Mouse (Mus musculus) kidney, adult 9 months (tissue): ENCODE measurements around the gene Hist2h4.

Experiments used
- DNase-seq: peaks from one replicate; pipeline ENCODE4 v3.0.0; 2022

Hist2h4 gene

GRCm38 (mm10) chr3:96245003-96245886, 17.9 kb downstream of the Hist2h4 start, which contains the start of gene Hist2h2aa1:
Gene Hist2h2aa1, plus strand, starts transcription at chr3:96245497.
- DNase-seq, result peak; percentile 89

- peak; percentile 70 for DNase-seq
These were observed 19.1 kb downstream of the Hist2h4 start for GRCm38 (mm10) chr3:96243921-96244572.

- peak; percentile 32 for DNase-seq
These were observed 22.3 kb downstream of the Hist2h4 start for GRCm38 (mm10) chr3:96240799-96241197.

DNA sequence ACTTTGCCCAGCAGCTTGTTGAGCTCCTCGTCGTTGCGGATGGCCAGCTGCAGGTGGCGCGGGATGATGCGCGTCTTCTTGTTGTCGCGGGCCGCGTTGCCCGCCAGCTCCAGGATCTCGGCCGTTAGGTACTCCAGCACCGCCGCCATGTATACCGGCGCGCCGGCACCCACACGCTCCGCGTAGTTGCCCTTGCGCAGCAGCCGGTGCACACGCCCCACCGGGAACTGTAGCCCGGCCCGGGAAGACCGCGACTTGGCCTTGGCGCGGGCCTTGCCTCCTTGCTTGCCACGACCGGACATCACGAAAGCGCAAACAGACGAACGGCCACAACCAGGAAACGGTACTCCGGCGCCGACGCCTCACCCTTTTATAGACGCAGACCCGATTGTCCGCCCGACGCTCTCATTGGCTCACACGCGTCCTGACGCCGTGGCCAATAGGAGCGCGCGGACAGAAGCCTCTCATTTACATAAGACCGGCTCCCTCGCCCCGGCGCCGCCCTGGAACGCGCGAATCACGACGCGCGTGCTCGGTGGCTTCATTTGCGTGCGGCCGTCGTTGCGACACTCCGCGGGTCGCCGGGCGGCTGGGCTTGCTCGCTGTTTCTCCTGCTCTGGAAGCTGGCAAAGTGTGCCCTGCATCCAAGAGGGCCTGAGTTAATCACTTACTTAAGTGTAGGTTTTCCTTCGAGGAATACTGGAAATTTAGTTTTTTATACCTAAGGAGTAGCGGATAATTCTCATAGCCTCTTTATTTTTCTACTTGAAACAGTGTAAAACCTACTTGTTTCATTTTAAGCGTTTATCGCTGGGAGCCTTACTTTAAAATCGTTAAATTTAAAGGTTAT, 22.9 kb downstream of the Hist2h4 start, which contains the start of gene Hist2h2aa2:
TSS of gene Hist2h2aa2 (minus strand) at position 328 of the 850 bp plus-strand sequence.
- peak; percentile 98 for DNase-seq

DNA sequence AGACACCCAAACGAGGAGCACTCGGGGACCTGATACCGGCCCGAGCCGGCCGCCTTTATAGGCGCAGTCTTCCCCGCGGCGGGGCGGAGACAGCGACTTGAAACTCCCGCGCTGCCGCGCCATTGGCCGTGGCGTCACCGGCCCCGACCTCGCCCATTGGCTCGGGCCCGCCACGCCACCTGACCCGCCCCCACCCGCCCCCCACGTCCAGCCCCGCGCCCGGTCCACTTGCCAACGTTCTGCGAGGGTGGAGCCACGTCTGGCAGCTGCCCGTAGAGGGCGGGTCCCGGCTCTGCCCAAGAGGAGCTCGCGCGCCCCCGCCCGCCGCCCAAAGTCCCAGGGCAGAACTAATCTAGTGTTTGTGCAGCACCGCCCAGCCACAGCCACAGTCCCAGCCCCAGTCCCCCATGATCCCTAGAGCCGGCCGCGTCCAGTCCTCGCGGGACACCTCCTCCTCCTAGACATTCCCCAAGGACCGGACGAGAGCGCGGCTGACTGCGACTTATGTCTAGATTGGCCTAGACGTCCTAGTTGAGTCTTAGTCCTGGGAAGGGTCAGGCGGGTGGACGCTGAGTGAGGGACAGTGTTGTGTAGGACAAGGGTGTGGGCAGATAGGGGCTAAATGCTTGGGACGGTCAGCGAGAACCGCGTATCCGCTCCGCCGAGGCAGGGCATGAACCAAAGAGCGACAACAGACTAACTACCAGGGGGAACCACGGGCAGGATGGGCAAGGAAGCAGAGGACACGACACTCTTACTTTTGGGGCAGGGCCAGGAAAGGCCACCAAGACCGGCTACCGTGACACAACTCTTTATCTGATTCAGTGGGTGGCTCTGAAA, 23.9 kb downstream of the Hist2h4 start, which contains the start of gene Hist2h3c2:
TSS of gene Hist2h3c2 (minus strand) at position 174 of the 840 bp plus-strand sequence.
- DNase-seq, result peak; percentile 48

DNA sequence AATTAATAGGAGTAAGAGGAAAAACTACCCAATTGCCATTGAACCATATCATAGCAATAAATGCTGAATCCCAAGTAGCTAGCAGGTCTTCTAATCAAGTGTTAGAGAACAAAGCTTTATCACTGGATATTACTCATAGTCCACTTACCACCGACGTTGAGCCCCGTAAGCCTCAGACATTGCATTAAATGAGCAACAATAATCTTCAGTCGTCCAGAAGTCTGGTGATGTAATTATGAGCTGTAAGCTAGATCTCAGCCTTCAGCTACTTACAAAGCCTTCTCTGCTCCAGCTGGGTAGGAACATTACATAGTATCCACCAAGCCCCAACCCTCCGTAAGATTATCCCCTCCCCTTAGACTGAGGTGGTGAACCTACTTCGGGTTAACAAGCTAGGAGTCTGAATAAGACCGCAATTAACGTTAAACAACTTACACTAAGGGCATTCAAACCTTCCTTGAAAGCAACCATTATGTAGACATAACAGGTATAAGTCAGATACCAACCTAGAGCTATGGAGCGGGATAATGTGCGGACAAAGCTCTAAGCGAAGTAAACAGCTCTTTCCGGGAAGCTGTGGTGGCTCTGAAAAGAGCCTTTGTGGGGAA, 25.1 kb downstream of the Hist2h4 start:
- no peak for DNase-seq

DNA sequence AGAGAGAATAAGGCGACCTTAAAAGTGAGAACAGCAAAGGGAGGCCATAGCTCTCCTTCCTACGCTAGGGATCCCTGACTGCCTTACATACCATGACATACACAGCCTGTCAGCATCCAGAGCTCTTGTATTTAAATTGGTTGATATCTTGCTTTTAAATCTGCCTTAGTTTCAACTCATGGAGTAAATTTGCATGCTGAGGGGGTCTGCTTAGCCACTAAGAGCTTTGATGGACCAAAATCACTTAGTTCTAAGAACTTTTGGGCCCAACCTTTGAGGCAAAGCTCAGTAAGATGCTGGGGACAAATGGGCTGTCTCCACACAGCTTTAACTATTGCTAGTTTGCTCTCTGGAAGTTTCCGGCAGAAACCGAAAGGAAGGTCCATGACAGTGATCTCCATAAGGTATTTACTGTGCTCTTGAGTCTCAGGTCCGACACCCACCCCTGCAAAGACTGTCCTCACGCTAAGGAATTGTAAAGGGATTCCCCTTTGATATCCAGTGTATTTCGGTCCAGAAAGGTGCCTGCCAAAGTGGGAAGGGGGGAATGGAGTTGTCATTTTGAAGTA, 25.7 kb downstream of the Hist2h4 start:
- DNase-seq, result no peak

GRCm38 (mm10) chr3:96236834-96237334, 26.2 kb downstream of the Hist2h4 start:
- no peak for DNase-seq

- no peak for DNase-seq
These were observed 27.3 kb downstream of the Hist2h4 start for GRCm38 (mm10) chr3:96235836-96236235.

GRCm38 (mm10) chr3:96234914-96235313, 28.2 kb downstream of the Hist2h4 start:
- no peak for DNase-seq

GRCm38 (mm10) chr3:96231758-96232120, 31.4 kb downstream of the Hist2h4 start:
- no peak for DNase-seq

GRCm38 (mm10) chr3:96230910-96231757, 32.0 kb downstream of the Hist2h4 start:
- no peak for DNase-seq

DNA sequence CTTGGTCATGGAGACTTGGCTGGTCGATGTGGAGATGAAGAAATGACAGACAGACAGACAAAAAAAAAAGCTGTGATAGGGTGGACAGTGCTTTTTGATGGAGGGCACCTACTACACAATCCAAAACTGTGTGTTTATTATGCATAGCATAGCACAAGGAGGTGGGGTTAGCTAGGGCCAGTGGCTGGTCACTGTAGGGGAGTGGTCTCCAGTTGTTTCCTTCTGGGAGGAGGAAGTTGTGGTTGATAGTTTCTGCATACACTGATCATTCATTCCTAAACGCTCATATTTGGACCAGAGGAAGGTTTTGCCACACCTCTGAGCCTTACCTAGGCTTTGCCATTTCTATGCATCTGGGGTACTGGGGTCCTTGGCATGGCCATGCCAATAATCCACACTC, 32.7 kb downstream of the Hist2h4 start:
- no peak for DNase-seq

DNA sequence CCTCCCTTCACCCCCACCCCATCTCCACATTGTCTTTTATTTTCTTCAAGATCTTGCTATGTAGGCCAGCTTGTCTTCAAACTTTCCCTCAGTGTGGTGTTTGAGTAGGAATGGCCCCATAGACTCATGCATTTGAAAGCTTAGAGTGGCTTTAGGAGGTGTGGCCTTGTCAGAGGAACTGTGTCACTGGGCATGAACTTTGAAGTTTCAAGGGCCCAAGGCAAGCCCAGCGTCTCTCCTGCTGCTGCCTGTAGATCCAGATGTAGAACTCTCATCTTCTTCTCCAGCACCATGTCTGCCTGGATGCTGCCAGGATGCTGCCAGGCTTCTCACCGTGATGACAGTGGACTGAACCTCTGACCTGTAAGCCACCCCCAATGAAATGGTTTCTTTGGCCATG, 34.3 kb downstream of the Hist2h4 start:
- DNase-seq, result no peak

- no peak for DNase-seq
These were observed 36.1 kb downstream of the Hist2h4 start for GRCm38 (mm10) chr3:96226695-96227648.

DNA sequence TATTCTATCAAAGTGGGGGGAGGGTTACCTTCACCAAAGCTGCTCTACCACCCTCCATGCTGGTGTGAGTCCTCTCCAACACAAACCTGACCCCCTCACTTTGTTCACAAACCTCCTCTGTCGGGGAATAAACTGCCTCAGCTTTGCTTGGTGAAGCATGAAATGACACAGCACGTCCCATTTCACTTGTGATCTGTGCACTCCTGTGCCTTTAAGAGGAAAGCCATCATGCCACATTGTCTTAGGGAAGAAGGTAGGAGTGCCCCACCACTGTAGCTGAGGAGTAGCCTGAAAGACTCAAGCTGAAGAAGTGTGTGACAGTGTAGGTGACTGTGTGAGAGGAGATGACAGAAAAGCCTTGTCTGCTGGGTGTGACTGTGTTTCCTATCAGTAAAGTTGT, 37.7 kb downstream of the Hist2h4 start:
- no peak for DNase-seq

- DNase-seq, result no peak
These were observed 40.3 kb downstream of the Hist2h4 start for GRCm38 (mm10) chr3:96222774-96223173.

DNA sequence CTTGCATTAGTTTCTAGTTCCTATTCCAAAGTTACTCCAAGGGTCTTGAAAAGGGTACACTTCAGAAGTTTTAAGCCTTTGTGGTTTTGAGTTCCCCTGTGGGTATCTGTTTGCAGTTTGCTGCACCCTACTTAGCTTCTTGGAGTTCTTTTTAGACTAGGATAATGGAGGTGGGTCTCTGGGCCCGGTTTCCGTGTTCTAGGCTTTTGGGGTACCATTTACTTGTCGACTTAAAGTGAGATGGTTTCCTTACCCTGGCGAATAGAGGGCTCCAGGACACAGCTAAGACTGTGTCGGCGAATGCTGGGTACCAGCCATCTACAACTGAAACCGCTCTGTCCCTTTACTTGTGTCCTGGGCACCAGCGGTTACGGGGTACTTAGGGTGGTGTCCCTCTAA, 41.5 kb downstream of the Hist2h4 start:
- peak; percentile 33 for DNase-seq
